ENCODE assay signal across 7 mouse cellular contexts in the genomic region with DNA sequence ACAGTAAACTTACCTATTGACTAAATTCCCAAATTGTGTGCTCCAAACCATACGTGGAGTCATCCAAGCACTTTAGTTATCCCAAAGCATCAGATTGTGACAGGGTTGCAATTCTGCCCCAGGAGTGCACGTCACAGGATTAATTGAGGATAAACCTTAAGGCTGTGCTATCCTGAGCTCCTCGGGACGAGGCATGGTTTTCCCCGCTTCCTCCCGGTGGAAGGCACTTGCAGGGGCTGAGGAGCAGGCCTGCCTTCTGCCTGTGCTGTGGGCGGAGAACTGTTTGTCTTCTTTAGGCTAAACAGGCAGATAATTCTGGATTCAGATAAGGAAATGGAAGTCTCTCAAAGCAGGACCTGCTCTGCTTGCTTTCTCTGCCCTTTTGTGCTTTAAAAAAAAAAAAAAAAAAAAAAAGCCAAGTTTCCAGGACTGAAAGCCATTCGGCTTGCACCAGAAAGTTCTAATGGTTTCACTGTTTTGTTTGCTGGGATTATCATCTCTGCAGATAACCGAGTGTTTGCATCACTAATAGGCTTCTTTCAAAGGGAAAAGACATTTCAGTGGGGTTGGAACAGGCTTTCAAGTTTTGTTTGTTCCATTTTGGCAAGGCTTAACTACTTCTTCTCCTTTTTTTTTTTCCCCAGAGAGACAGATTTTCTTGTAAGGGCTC. TPM values are rescaled to one million over a fixed set of nuclear protein-coding genes. Genes with fewer than 3 reads are reported as not detected.
A peak's percentile ranks its signal among the peaks of the same experiment; 100 is the strongest.
DNase-seq lines count a peak whose midpoint lies in the region; ATAC-seq and TF ChIP-seq lines count a peak whose summit lies in the region.

No protein-coding gene starts in this region.

- peaks cover 29% of the 10 kb centered on the region for H3K4me1 ChIP-seq in embryonic facial prominence, embryonic 15.5 days
- peaks cover 20% of the 10 kb centered on the region for H3K4me1 ChIP-seq in limb, embryonic 10.5 days
- H3K4me1 ChIP-seq in small intestine, adult 2 months (ENCODE audit: control insufficient read depth, insufficient read depth, insufficient read length, low read length) = peaks cover 3% of the 10 kb centered on the region

- no peak overlapping the region for H3K4me3 ChIP-seq in embryonic facial prominence, embryonic 15.5 days (replicated peaks)
- peak overlapping the region; percentile 99 for H3K4me3 ChIP-seq in limb, embryonic 10.5 days
- no peak overlapping the region for H3K4me3 ChIP-seq in small intestine, adult 2 months (ENCODE audit: low read depth, low read length)

- H3K27me3 ChIP-seq in embryonic facial prominence, embryonic 15.5 days = no peaks in the 10 kb centered on the region
- no peaks in the 10 kb centered on the region for H3K27me3 ChIP-seq in limb, embryonic 10.5 days (ENCODE audit: low read depth, poor library complexity, severe bottlenecking)
- H3K27me3 ChIP-seq in small intestine, adult 2 months (ENCODE audit: control insufficient read depth, insufficient read depth, low read length) = no peaks in the 10 kb centered on the region

- peak overlapping the region; percentile 95 for H3K27ac ChIP-seq in embryonic facial prominence, embryonic 15.5 days (replicated peaks)
- no peak overlapping the region for H3K27ac ChIP-seq in limb, embryonic 10.5 days
- H3K27ac ChIP-seq in small intestine, adult 2 months (ENCODE audit: insufficient read depth, low read depth, low read length) = peak overlapping the region; percentile 39

- H3K9me3 ChIP-seq in embryonic facial prominence, embryonic 15.5 days (replicated peaks) = no peaks in the 10 kb centered on the region
- no peaks in the 10 kb centered on the region for H3K9me3 ChIP-seq in limb, embryonic 10.5 days (replicated peaks)

- DNase-seq in ovary, adult 18-20 months (ENCODE audit: low spot score) = peak; percentile 50
- DNase-seq in ovary, postnatal 14 days (ENCODE audit: low spot score) = no peak
- no peak for DNase-seq in limb, embryonic 10.5 days (ENCODE audit: low spot score)
- no peak for DNase-seq in cerebellum, adult 9-11 months
- DNase-seq in adrenal gland, adult 18-20 months (ENCODE audit: low spot score in 2 of 2) = no peak

- ATAC-seq in embryonic facial prominence, embryonic 15.5 days (ENCODE audit: insufficient number of reproducible peaks, low FRiP score, low TSS enrichment, low read depth) = no peak

- H3K36me3 ChIP-seq in embryonic facial prominence, embryonic 15.5 days = no peaks in the 10 kb centered on the region
- H3K36me3 ChIP-seq in limb, embryonic 10.5 days = peaks cover 11% of the 10 kb centered on the region
- 0 out of 2 replicates have a peak, but pooled peaks cover 2% of the 10 kb centered on the region for H3K36me3 ChIP-seq in small intestine, adult 2 months (ENCODE audit: control insufficient read depth, insufficient read depth, low read length)

- H3K9ac ChIP-seq in embryonic facial prominence, embryonic 15.5 days = no peak overlapping the region

- no peak for TF ChIP-seq CTCF in small intestine, adult 2 months (IDR thresholded peaks at IDR 0.05; ENCODE audit: extremely low read depth, insufficient read length, insufficient replicate concordance, low read depth, low read length)

- TF ChIP-seq POLR2A in small intestine, adult 2 months (IDR thresholded peaks at IDR 0.05; ENCODE audit: low read depth, low read length) = no peak

- 26% methylated on average over 9 of the region's 9 CpGs for WGBS in embryonic facial prominence, embryonic 15.5 days
- 29% methylated on average over 9 of the region's 9 CpGs for WGBS in limb, embryonic 10.5 days
- WGBS in small intestine, adult 2 months = 10% methylated on average over 9 of the region's 9 CpGs

- H3K4me2 ChIP-seq in embryonic facial prominence, embryonic 15.5 days (replicated peaks) = peak overlapping the region; percentile 69; the same call in 1 of the 2 replicates

RNA-seq across cellular contexts. Expression of a gene that starts 0.9 kb away (rescaled TPM):
- 23.6 and 23.9 TPM in 2 replicates for polyA plus RNA-seq in embryonic facial prominence, embryonic 15.5 days (2015; fragmentation: Nextera tagmentation; extraction: Ambion mirVana)
- polyA plus RNA-seq in limb, embryonic 10.5 days (2016; fragmentation: Nextera tagmentation; extraction: Ambion mirVana) = 19.3 and 25.3 TPM in 2 replicates
- 4.2 and 9.4 TPM in 2 replicates for polyA plus RNA-seq in small intestine, adult 2 months (2012; rRNA removed)
- total RNA-seq in adrenal gland, adult 18-20 months (2021) = 10 to 100 TPM; 37.5 to 40.7 TPM
